ENCODE assay signal across 20 mouse cellular contexts in the genomic region with DNA sequence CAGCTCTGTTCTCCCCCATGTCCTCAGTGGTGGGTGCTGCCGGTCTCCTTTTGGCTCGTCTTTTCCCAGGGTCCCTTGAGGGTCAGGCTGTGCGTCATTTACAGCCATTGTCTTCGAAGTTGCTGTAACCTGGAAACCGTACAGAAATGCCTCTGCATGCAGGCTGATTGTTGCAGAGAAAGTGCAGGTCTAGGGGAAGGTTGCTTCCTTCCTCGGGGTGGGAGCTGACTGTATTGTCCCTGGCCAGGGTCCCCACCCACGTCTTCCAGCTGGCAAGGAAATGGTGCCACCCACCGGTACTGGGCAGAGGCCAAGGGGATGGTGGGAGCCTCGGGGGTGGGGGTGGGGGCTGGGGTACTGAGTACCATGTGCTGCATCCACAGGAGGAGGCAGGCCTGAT. TPM values are rescaled to one million over a fixed set of nuclear protein-coding genes. Genes with fewer than 3 reads are reported as not detected.
DNase-seq lines count a peak whose midpoint lies in the region; ATAC-seq and TF ChIP-seq lines count a peak whose summit lies in the region.
"Had no signal": no experiment of that assay in that cellular context is flagged by ENCODE, and none has a peak within 500 bp of the region (broad histone marks: within the 10 kb centered on the region; RNA-seq: fewer than 3 reads in every experiment).

No protein-coding gene starts in this region.

- no peak overlapping the region for H3K4me3 ChIP-seq in heart, embryonic 11.5 days (ENCODE audit: low read depth, low read length)
- no peak overlapping the region for H3K4me3 ChIP-seq in heart, embryonic 16.5 days (ENCODE audit: low read length)
- H3K4me3 ChIP-seq in hindbrain, postnatal 0 days (ENCODE audit: low read length), result no peak overlapping the region
- H3K4me3 ChIP-seq: erythroblast, embryonic 14.5 days; kidney, embryonic 15.5 days; liver, embryonic 13.5 days had no signal

- peaks cover 14% of the 10 kb centered on the region for H3K27me3 ChIP-seq in heart, embryonic 11.5 days (ENCODE audit: control insufficient read depth, insufficient read depth, low read length)
- peaks cover 10% of the 10 kb centered on the region for H3K27me3 ChIP-seq in heart, embryonic 16.5 days (ENCODE audit: control insufficient read depth, insufficient read depth, low read length)
- H3K27me3 ChIP-seq in hindbrain, postnatal 0 days (ENCODE audit: insufficient read depth, low read length), result no peaks in the 10 kb centered on the region; the same call in 1 of the 2 replicates

- 66% methylated on average over 9 of the region's 9 CpGs for WGBS in heart, embryonic 11.5 days (ENCODE audit: insufficient replicate concordance)
- 43% methylated on average over 9 of the region's 9 CpGs for WGBS in heart, embryonic 16.5 days
- WGBS in hindbrain, postnatal 0 days, result 27% methylated on average over 9 of the region's 9 CpGs

- H3K4me1 ChIP-seq in heart, embryonic 11.5 days (ENCODE audit: control insufficient read depth, insufficient read depth, low read length), result peaks cover 4% of the 10 kb centered on the region; the same call in 1 of the 2 replicates
- H3K4me1 ChIP-seq in heart, embryonic 16.5 days (ENCODE audit: control insufficient read depth, insufficient read depth, low read length), result peaks cover 7% of the 10 kb centered on the region; the same call in 1 of the 2 replicates
- peaks cover 8% of the 10 kb centered on the region; the same call in 1 of the 2 replicates for H3K4me1 ChIP-seq in hindbrain, postnatal 0 days (ENCODE audit: insufficient read depth, low read length)
- H3K4me1 ChIP-seq: liver, embryonic 13.5 days had no signal

- peak; percentile 97 for DNase-seq in heart, adult 11 months
- DNase-seq in kidney, postnatal 14 days, result peak; percentile 14
- DNase-seq in kidney, adult 8-10 months, result no peak
- DNase-seq in hindbrain, postnatal 0 days (ENCODE audit: low spot score), result peak; percentile 35
- DNase-seq in testis, postnatal 10 days (ENCODE audit: low spot score), result no peak
- DNase-seq: adrenal gland, adult 2 months; cerebellum, adult 11 months; cerebellum, postnatal 14 days; left cerebral cortex, postnatal 4 days; liver, embryonic 13.5 days; thymus, postnatal 14 days had no signal

- no peak overlapping the region for H3K27ac ChIP-seq in heart, embryonic 11.5 days (ENCODE audit: low read depth, low read length)
- H3K27ac ChIP-seq in heart, embryonic 16.5 days (ENCODE audit: low read length), result no peak overlapping the region
- no peak overlapping the region for H3K27ac ChIP-seq in hindbrain, postnatal 0 days
- H3K27ac ChIP-seq: kidney, embryonic 15.5 days; liver, embryonic 13.5 days; macrophage; stomach, postnatal 0 days had no signal

- no peaks in the 10 kb centered on the region for H3K9me3 ChIP-seq in heart, embryonic 11.5 days (replicated peaks; ENCODE audit: control insufficient read depth, low read length)
- H3K9me3 ChIP-seq in heart, embryonic 16.5 days (replicated peaks; ENCODE audit: control insufficient read depth, low read length), result no peaks in the 10 kb centered on the region
- no peaks in the 10 kb centered on the region for H3K9me3 ChIP-seq in hindbrain, postnatal 0 days (ENCODE audit: low read length)
- H3K9me3 ChIP-seq: kidney, embryonic 15.5 days; liver, embryonic 13.5 days had no signal

- no peak overlapping the region for H3K4me2 ChIP-seq in heart, embryonic 11.5 days
- no peak overlapping the region for H3K4me2 ChIP-seq in heart, embryonic 16.5 days (ENCODE audit: low read depth, low read length)
- no peak overlapping the region for H3K4me2 ChIP-seq in hindbrain, postnatal 0 days (ENCODE audit: low read depth, low read length)
- H3K4me2 ChIP-seq: kidney, embryonic 15.5 days; liver, embryonic 13.5 days; midbrain, embryonic 11.5 days had no signal

- no peak for ATAC-seq in heart, embryonic 11.5 days (replicated peaks; ENCODE audit: insufficient number of reproducible peaks, low FRiP score, low TSS enrichment)
- peak; percentile 23 for ATAC-seq in heart, embryonic 16.5 days (replicated peaks; ENCODE audit: extremely low read depth, insufficient read depth, low FRiP score)
- no peak for ATAC-seq in hindbrain, postnatal 0 days
- ATAC-seq: forebrain, embryonic 16.5 days had no signal

- H3K9ac ChIP-seq in heart, embryonic 11.5 days (ENCODE audit: low read depth, low read length), result no peak overlapping the region
- no peak overlapping the region for H3K9ac ChIP-seq in heart, embryonic 16.5 days (ENCODE audit: low read length)
- 0 out of 2 replicates have a peak overlapping the region, but pooled peaks have one; percentile 24 for H3K9ac ChIP-seq in hindbrain, postnatal 0 days (replicated peaks; ENCODE audit: low read length)
- H3K9ac ChIP-seq: kidney, embryonic 15.5 days; liver, embryonic 13.5 days had no signal

- H3K36me3 ChIP-seq in heart, embryonic 11.5 days (ENCODE audit: control insufficient read depth, insufficient read depth, low read length), result no peaks in the 10 kb centered on the region
- H3K36me3 ChIP-seq in heart, embryonic 16.5 days (ENCODE audit: control insufficient read depth, insufficient read depth), result no peaks in the 10 kb centered on the region
- H3K36me3 ChIP-seq in hindbrain, postnatal 0 days (ENCODE audit: insufficient read depth, low read length), result no peaks in the 10 kb centered on the region
- H3K36me3 ChIP-seq: kidney, embryonic 15.5 days; liver, embryonic 13.5 days had no signal

- no peak for TF ChIP-seq CTCF in hindbrain, postnatal 0 days (IDR thresholded peaks at IDR 0.05; ENCODE audit: low read depth)

RNA-seq across cellular contexts. Expression of a gene that starts 6.2 kb away (rescaled TPM):
- polyA plus RNA-seq in heart, embryonic 11.5 days (2014; fragmentation: Nextera tagmentation; extraction: Ambion mirVana), result 105 and 137 TPM in 2 replicates
- 158 and 162 TPM in 2 replicates for polyA plus RNA-seq in heart, embryonic 16.5 days (2015; fragmentation: Nextera tagmentation; extraction: Ambion mirVana)
- 50.6 and 50.9 TPM in 2 replicates for total RNA-seq in hindbrain, postnatal 0 days (2014; rRNA removed)
- polyA plus RNA-seq in hindbrain, postnatal 0 days (2015; fragmentation: Nextera tagmentation; extraction: Ambion mirVana), result 18.5 and 21.2 TPM in 2 replicates
- total RNA-seq: neutrophil, adult 5-6 weeks had no signal

Comparison
In these comparisons a context has a peak if more than half of its experiments do, and no peak if none do; other contexts are left out.
1. DNase-seq: peak in heart, adult 11 months (single experiment), kidney, postnatal 14 days (single experiment) and hindbrain, postnatal 0 days (single experiment); none in kidney, adult 8-10 months (0 of 2) and testis, postnatal 10 days (single experiment).